Comparison of ENCODE assay signal across 19 mouse cellular contexts in genomic region chr5:100006324-100007039, GRCm38 (mm10). TPM values are rescaled to one million over a fixed set of nuclear protein-coding genes. Genes with fewer than 3 reads are reported as not detected.
DNase-seq lines count a peak whose midpoint lies in the region; ATAC-seq and TF ChIP-seq lines count a peak whose summit lies in the region.
"Had no signal": no experiment of that assay in that cellular context is flagged by ENCODE, and none has a peak within 500 bp of the region (broad histone marks: within the 10 kb centered on the region; RNA-seq: fewer than 3 reads in every experiment).

No protein-coding gene starts in this region.

- TF ChIP-seq EP300 in liver, postnatal 0 days (IDR thresholded peaks at IDR 0.05; ENCODE audit: low read depth): no peak

- no peaks in the 10 kb centered on the region for H3K9me3 ChIP-seq in liver, embryonic 11.5 days (ENCODE audit: control insufficient read depth, low read length)
- H3K9me3 ChIP-seq in intestine, embryonic 16.5 days (ENCODE audit: control insufficient read depth, low read length): no peaks in the 10 kb centered on the region
- H3K9me3 ChIP-seq in liver, postnatal 0 days (ENCODE audit: low read length): no peaks in the 10 kb centered on the region
- H3K9me3 ChIP-seq: embryonic facial prominence, embryonic 12.5 days; heart, embryonic 12.5 days; hindbrain, embryonic 15.5 days; kidney, embryonic 15.5 days; limb, embryonic 13.5 days had no signal

- peaks cover 10% of the 10 kb centered on the region for H3K4me1 ChIP-seq in liver, embryonic 11.5 days (replicated peaks; ENCODE audit: control insufficient read depth, insufficient read depth, low read length)
- peaks cover 8% of the 10 kb centered on the region; the same call in 1 of the 2 replicates for H3K4me1 ChIP-seq in intestine, embryonic 16.5 days (ENCODE audit: control insufficient read depth, insufficient read depth, low read length)
- H3K4me1 ChIP-seq in liver, postnatal 0 days (ENCODE audit: insufficient read depth): peaks cover 8% of the 10 kb centered on the region
- H3K4me1 ChIP-seq: embryonic facial prominence, embryonic 12.5 days; hindbrain, embryonic 15.5 days; kidney, embryonic 15.5 days; limb, embryonic 13.5 days had no signal

- no peak overlapping the region for H3K4me2 ChIP-seq in liver, embryonic 11.5 days
- peak overlapping the region; percentile 10; the same call in 1 of the 2 replicates for H3K4me2 ChIP-seq in intestine, embryonic 16.5 days (ENCODE audit: low read depth, low read length)
- no peak overlapping the region for H3K4me2 ChIP-seq in liver, postnatal 0 days (ENCODE audit: low read depth, low read length)
- H3K4me2 ChIP-seq: embryonic facial prominence, embryonic 12.5 days; heart, embryonic 12.5 days; hindbrain, embryonic 15.5 days; kidney, embryonic 15.5 days; limb, embryonic 13.5 days; midbrain, embryonic 11.5 days had no signal

- ATAC-seq in liver, embryonic 11.5 days (replicated peaks; ENCODE audit: low FRiP score): peak; percentile 64
- ATAC-seq in intestine, embryonic 16.5 days: peak; percentile 93
- peak; percentile 36; the same call in 1 of the 2 replicates for ATAC-seq in liver, postnatal 0 days

- 67% methylated on average over 4 of the region's 4 CpGs for WGBS in liver, embryonic 11.5 days
- 62% methylated on average over 4 of the region's 4 CpGs for WGBS in intestine, embryonic 16.5 days
- WGBS in liver, postnatal 0 days (ENCODE audit: insufficient replicate concordance): 69% methylated on average over 4 of the region's 4 CpGs

- TF ChIP-seq CTCF in liver, postnatal 0 days (IDR thresholded peaks at IDR 0.05; ENCODE audit: low read depth): no peak

- no peak overlapping the region for H3K9ac ChIP-seq in liver, embryonic 11.5 days (ENCODE audit: low read depth, low read length)
- H3K9ac ChIP-seq in intestine, embryonic 16.5 days (ENCODE audit: low read depth, low read length): 0 out of 2 replicates have a peak overlapping the region, but pooled peaks have one; percentile 8
- no peak overlapping the region for H3K9ac ChIP-seq in liver, postnatal 0 days (replicated peaks)
- H3K9ac ChIP-seq: embryonic facial prominence, embryonic 12.5 days; heart, embryonic 12.5 days; hindbrain, embryonic 15.5 days; kidney, embryonic 15.5 days; limb, embryonic 13.5 days had no signal

- no peak overlapping the region for H3K27ac ChIP-seq in liver, embryonic 11.5 days (ENCODE audit: low read depth, low read length)
- H3K27ac ChIP-seq in intestine, embryonic 16.5 days (ENCODE audit: low read length): peak overlapping the region; percentile 88
- no peak overlapping the region for H3K27ac ChIP-seq in liver, postnatal 0 days (ENCODE audit: low read depth)
- H3K27ac ChIP-seq: embryonic facial prominence, embryonic 12.5 days; hindbrain, embryonic 15.5 days; kidney, embryonic 15.5 days; limb, embryonic 13.5 days had no signal

- no peaks in the 10 kb centered on the region for H3K27me3 ChIP-seq in liver, embryonic 11.5 days (replicated peaks; ENCODE audit: control insufficient read depth, insufficient read depth, low read length)
- H3K27me3 ChIP-seq in intestine, embryonic 16.5 days (replicated peaks; ENCODE audit: control insufficient read depth, insufficient read depth, low read length): no peaks in the 10 kb centered on the region
- H3K27me3 ChIP-seq in liver, postnatal 0 days (ENCODE audit: insufficient read depth, low read length): no peaks in the 10 kb centered on the region
- H3K27me3 ChIP-seq: embryonic facial prominence, embryonic 12.5 days; heart, embryonic 12.5 days; hindbrain, embryonic 15.5 days; kidney, embryonic 15.5 days; limb, embryonic 13.5 days had no signal

- no peak for DNase-seq in liver, embryonic 11.5 days (ENCODE audit: low spot score)
- DNase-seq in liver: no peak
- DNase-seq in liver, postnatal 0 days: no peak
- DNase-seq in adrenal gland, postnatal 10 days: no peak
- DNase-seq in layer of hippocampus, adult 11-12 months (ENCODE audit: low spot score): no peak
- no peak for DNase-seq in thymus, postnatal 4 days
- DNase-seq: adrenal gland, postnatal 25 days; cerebellum, postnatal 10 days; gastrocnemius, postnatal 10 days; layer of hippocampus, adult 9-11 months had no signal

- H3K4me3 ChIP-seq in liver, embryonic 11.5 days (ENCODE audit: low read depth, low read length): no peak overlapping the region
- H3K4me3 ChIP-seq in intestine, embryonic 16.5 days (ENCODE audit: low read length): no peak overlapping the region
- H3K4me3 ChIP-seq in liver, postnatal 0 days (ENCODE audit: low read depth, low read length): no peak overlapping the region
- H3K4me3 ChIP-seq: embryonic facial prominence, embryonic 12.5 days; heart, embryonic 12.5 days; hindbrain, embryonic 15.5 days; kidney, embryonic 15.5 days; limb, embryonic 13.5 days had no signal

- no peaks in the 10 kb centered on the region for H3K36me3 ChIP-seq in liver, embryonic 11.5 days (ENCODE audit: control insufficient read depth, insufficient read depth, low read length)
- no peaks in the 10 kb centered on the region for H3K36me3 ChIP-seq in intestine, embryonic 16.5 days (ENCODE audit: control insufficient read depth, insufficient read depth, low read length)
- no peaks in the 10 kb centered on the region for H3K36me3 ChIP-seq in liver, postnatal 0 days (replicated peaks; ENCODE audit: insufficient read depth, low read length)
- H3K36me3 ChIP-seq: embryonic facial prominence, embryonic 12.5 days; G1E; heart, embryonic 12.5 days; hindbrain, embryonic 15.5 days; kidney, embryonic 15.5 days; limb, embryonic 13.5 days had no signal

RNA-seq across cellular contexts. Expression of gene 4930524J08Rik, which starts 27.6 kb away (rescaled TPM):
- polyA plus RNA-seq in liver, embryonic 11.5 days (2014; fragmentation: Nextera tagmentation; extraction: Ambion mirVana): 1.3 and 1.9 TPM in 2 replicates
- polyA plus RNA-seq in intestine, embryonic 16.5 days (2015; fragmentation: Nextera tagmentation; extraction: Ambion mirVana): 0.89 and 1.0 TPM in 2 replicates
- polyA plus RNA-seq in liver, postnatal 0 days (2015; fragmentation: Nextera tagmentation; extraction: Ambion mirVana): 0.96 and 1.4 TPM in 2 replicates
- 1 to 10 TPM; 2.6 to 4.1 TPM for total RNA-seq in adrenal gland, postnatal 10 days (2021)
- total RNA-seq: neutrophil, adult 5-6 weeks had no signal

RNA-seq across cellular contexts. Expression of gene Hnrnpd, which starts 27.7 kb away (rescaled TPM):
- polyA plus RNA-seq in liver, embryonic 11.5 days (2014; fragmentation: Nextera tagmentation; extraction: Ambion mirVana): 150 and 152 TPM in 2 replicates
- 32.8 and 37.0 TPM in 2 replicates for polyA plus RNA-seq in intestine, embryonic 16.5 days (2015; fragmentation: Nextera tagmentation; extraction: Ambion mirVana)
- 38.1 and 45.4 TPM in 2 replicates for polyA plus RNA-seq in liver, postnatal 0 days (2015; fragmentation: Nextera tagmentation; extraction: Ambion mirVana)
- 100 to 1,000 TPM; 170 to 220 TPM for total RNA-seq in adrenal gland, postnatal 10 days (2021)

RNA-seq across cellular contexts. Expression of gene Hnrnpdl, which starts 33.0 kb away (rescaled TPM):
- polyA plus RNA-seq in liver, embryonic 11.5 days (2014; fragmentation: Nextera tagmentation; extraction: Ambion mirVana): 143 and 157 TPM in 2 replicates
- polyA plus RNA-seq in intestine, embryonic 16.5 days (2015; fragmentation: Nextera tagmentation; extraction: Ambion mirVana): 90.9 and 102 TPM in 2 replicates
- 32.6 and 33.3 TPM in 2 replicates for polyA plus RNA-seq in liver, postnatal 0 days (2015; fragmentation: Nextera tagmentation; extraction: Ambion mirVana)
- total RNA-seq in adrenal gland, postnatal 10 days (2021): 100 to 1,000 TPM in 1 of 2 experiments, 10 to 100 TPM in 1; 96.1 to 145 TPM

RNA-seq across cellular contexts. Expression of gene Enoph1, which starts 33.3 kb away (rescaled TPM):
- polyA plus RNA-seq in liver, embryonic 11.5 days (2014; fragmentation: Nextera tagmentation; extraction: Ambion mirVana): 52.6 and 61.2 TPM in 2 replicates
- polyA plus RNA-seq in intestine, embryonic 16.5 days (2015; fragmentation: Nextera tagmentation; extraction: Ambion mirVana): 49.2 and 53.7 TPM in 2 replicates
- polyA plus RNA-seq in liver, postnatal 0 days (2015; fragmentation: Nextera tagmentation; extraction: Ambion mirVana): 9.2 and 10.6 TPM in 2 replicates
- 10 to 100 TPM; 23.2 to 29.4 TPM for total RNA-seq in adrenal gland, postnatal 10 days (2021)

Comparison
In these comparisons a context has a peak if more than half of its experiments do, and no peak if none do; other contexts are left out.
1. ATAC-seq: peak in every context shown above with its lines; median percentile 93 in intestine, embryonic 16.5 days; 64 in liver, embryonic 11.5 days; 36 in liver, postnatal 0 days.